ENCODE assay signal across 8 mouse cellular contexts in the genomic region with DNA sequence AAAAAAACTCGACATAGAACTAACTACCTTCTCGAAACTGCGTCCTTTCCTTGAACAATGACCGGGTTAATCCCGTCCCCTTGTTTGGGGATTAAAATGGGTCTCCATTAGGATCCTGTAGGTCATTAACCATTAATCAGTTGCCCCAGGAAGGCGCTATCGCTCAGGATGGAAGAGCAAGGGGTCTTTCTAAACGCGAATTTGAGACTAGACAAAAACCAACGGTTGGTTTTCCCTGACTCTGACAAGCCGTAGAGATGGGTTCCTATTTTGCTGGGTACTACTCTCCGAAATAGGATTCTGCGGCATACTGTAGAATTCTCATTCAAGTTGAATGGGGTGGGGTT. TPM values are rescaled to one million over a fixed set of nuclear protein-coding genes. Genes with fewer than 3 reads are reported as not detected.
DNase-seq lines count a peak whose midpoint lies in the region; ATAC-seq lines count a peak whose summit lies in the region.

No protein-coding gene starts in this region.

- H3K4me1 ChIP-seq in kidney, embryonic 16.5 days (ENCODE audit: insufficient read depth, low read length) = peaks cover 14% of the 10 kb centered on the region
- H3K4me1 ChIP-seq in brown adipose tissue, adult 24 weeks (ENCODE audit: control insufficient read depth, insufficient read depth, insufficient read length, low read length) = no peaks in the 10 kb centered on the region
- no peaks in the 10 kb centered on the region for H3K4me1 ChIP-seq in hindbrain, embryonic 11.5 days (replicated peaks; ENCODE audit: control insufficient read depth, insufficient read depth, low read length)
- H3K4me1 ChIP-seq in midbrain, embryonic 12.5 days = peaks cover 17% of the 10 kb centered on the region

- no peaks in the 10 kb centered on the region for H3K9me3 ChIP-seq in kidney, embryonic 16.5 days (ENCODE audit: low read length)
- H3K9me3 ChIP-seq in hindbrain, embryonic 11.5 days (ENCODE audit: control insufficient read depth, low read length) = no peaks in the 10 kb centered on the region
- H3K9me3 ChIP-seq in midbrain, embryonic 12.5 days = no peaks in the 10 kb centered on the region

- WGBS in kidney, embryonic 16.5 days = 4% methylated on average over 13 of the region's 13 CpGs
- 6% methylated on average over 13 of the region's 13 CpGs for WGBS in hindbrain, embryonic 11.5 days
- WGBS in midbrain, embryonic 12.5 days = 6% methylated on average over 13 of the region's 13 CpGs

- DNase-seq in kidney, postnatal 14 days = no peak
- DNase-seq in hindbrain, embryonic 11.5 days (ENCODE audit: low spot score) = no peak
- no peak for DNase-seq in right cerebral cortex, postnatal 36 days (ENCODE audit: low spot score in 2 of 2)
- DNase-seq in kidney, postnatal 36 days = no peak
- DNase-seq in adrenal gland, adult 2 months = no peak

- peak overlapping the region; percentile 82 for H3K4me2 ChIP-seq in kidney, embryonic 16.5 days (replicated peaks; ENCODE audit: low read depth, low read length)
- H3K4me2 ChIP-seq in hindbrain, embryonic 11.5 days (replicated peaks; ENCODE audit: low read depth, low read length) = peak overlapping the region; percentile 74
- peak overlapping the region; percentile 67 for H3K4me2 ChIP-seq in midbrain, embryonic 12.5 days (replicated peaks)

- H3K27me3 ChIP-seq in kidney, embryonic 16.5 days (ENCODE audit: insufficient read depth, low read length) = no peaks in the 10 kb centered on the region
- no peaks in the 10 kb centered on the region for H3K27me3 ChIP-seq in hindbrain, embryonic 11.5 days (ENCODE audit: control insufficient read depth, insufficient read depth, low read length)
- H3K27me3 ChIP-seq in midbrain, embryonic 12.5 days = no peaks in the 10 kb centered on the region

- peak overlapping the region; percentile 72; the same call in 1 of the 2 replicates for H3K27ac ChIP-seq in kidney, embryonic 16.5 days (ENCODE audit: low read length)
- H3K27ac ChIP-seq in brown adipose tissue, adult 24 weeks (replicated peaks; ENCODE audit: low read depth, low read length) = peak overlapping the region; percentile 79
- H3K27ac ChIP-seq in hindbrain, embryonic 11.5 days (ENCODE audit: low read depth, low read length) = peak overlapping the region; percentile 77; the same call in 1 of the 2 replicates
- peak overlapping the region; percentile 87; the same call in 1 of the 2 replicates for H3K27ac ChIP-seq in midbrain, embryonic 12.5 days (replicated peaks)

- peaks cover 22% of the 10 kb centered on the region for H3K36me3 ChIP-seq in kidney, embryonic 16.5 days (ENCODE audit: insufficient read depth, low read length)
- H3K36me3 ChIP-seq in hindbrain, embryonic 11.5 days (ENCODE audit: control insufficient read depth, insufficient read depth, low read length) = no peaks in the 10 kb centered on the region
- peaks cover 19% of the 10 kb centered on the region for H3K36me3 ChIP-seq in midbrain, embryonic 12.5 days

- peak overlapping the region; percentile 91 for H3K9ac ChIP-seq in kidney, embryonic 16.5 days (replicated peaks; ENCODE audit: low read length)
- H3K9ac ChIP-seq in hindbrain, embryonic 11.5 days (ENCODE audit: low read depth, low read length) = peak overlapping the region; percentile 81
- peak overlapping the region; percentile 94 for H3K9ac ChIP-seq in midbrain, embryonic 12.5 days (replicated peaks)

- peak overlapping the region; percentile 83 for H3K4me3 ChIP-seq in kidney, embryonic 16.5 days (ENCODE audit: low read length)
- H3K4me3 ChIP-seq in brown adipose tissue, adult 24 weeks (ENCODE audit: insufficient read depth, low read depth, low read length) = peak overlapping the region; percentile 76
- H3K4me3 ChIP-seq in hindbrain, embryonic 11.5 days (ENCODE audit: low read depth, low read length) = peak overlapping the region; percentile 94
- peak overlapping the region; percentile 92 for H3K4me3 ChIP-seq in midbrain, embryonic 12.5 days

- ATAC-seq in kidney, embryonic 16.5 days (ENCODE audit: low FRiP score, low TSS enrichment) = no peak
- ATAC-seq in hindbrain, embryonic 11.5 days (ENCODE audit: low FRiP score) = no peak; the same call in 1 of the 2 replicates
- ATAC-seq in midbrain, embryonic 12.5 days (ENCODE audit: low FRiP score, low read depth) = no peak

RNA-seq across cellular contexts. Expression of a gene that starts 0.3 kb away (rescaled TPM):
- polyA plus RNA-seq in kidney, embryonic 16.5 days (2015; fragmentation: Nextera tagmentation; extraction: Ambion mirVana) = 80.3 and 92.7 TPM in 2 replicates
- 16.5 and 33.9 TPM in 2 replicates for polyA plus RNA-seq in brown adipose tissue, adult 24 weeks (2012; ENCODE audit: insufficient read depth, insufficient read length, missing spikeins)
- polyA plus RNA-seq in hindbrain, embryonic 11.5 days (2014; fragmentation: Nextera tagmentation; extraction: Ambion mirVana) = 90.2 and 108 TPM in 2 replicates
- polyA plus RNA-seq in midbrain, embryonic 12.5 days (2016; fragmentation: Nextera tagmentation; extraction: Ambion mirVana) = 95.2 and 101 TPM in 2 replicates
- 10 to 100 TPM; 40.8 to 41.5 TPM for total RNA-seq in adrenal gland, adult 2 months (2021)
- polyA plus RNA-seq in adrenal gland, adult 2 months (2012; rRNA removed) = 0.61 and 0.86 TPM in 2 replicates

RNA-seq across cellular contexts. Expression of a gene that starts 14.7 kb away (rescaled TPM):
- polyA plus RNA-seq in kidney, embryonic 16.5 days (2015; fragmentation: Nextera tagmentation; extraction: Ambion mirVana) = 34.6 and 34.9 TPM in 2 replicates
- 43.2 and 49.8 TPM in 2 replicates for polyA plus RNA-seq in brown adipose tissue, adult 24 weeks (2012; ENCODE audit: insufficient read depth, insufficient read length, missing spikeins)
- 47.4 and 49.9 TPM in 2 replicates for polyA plus RNA-seq in hindbrain, embryonic 11.5 days (2014; fragmentation: Nextera tagmentation; extraction: Ambion mirVana)
- 49.7 and 53.0 TPM in 2 replicates for polyA plus RNA-seq in midbrain, embryonic 12.5 days (2016; fragmentation: Nextera tagmentation; extraction: Ambion mirVana)
- 100 to 1,000 TPM; 112 to 123 TPM for total RNA-seq in adrenal gland, adult 2 months (2021)
- polyA plus RNA-seq in adrenal gland, adult 2 months (2012; rRNA removed) = 123 and 157 TPM in 2 replicates

RNA-seq across cellular contexts. Expression of a gene that starts 15.0 kb away (rescaled TPM):
- 1.1 and 1.7 TPM in 2 replicates for polyA plus RNA-seq in kidney, embryonic 16.5 days (2015; fragmentation: Nextera tagmentation; extraction: Ambion mirVana)
- polyA plus RNA-seq in brown adipose tissue, adult 24 weeks (2012; ENCODE audit: insufficient read depth, insufficient read length, missing spikeins) = not detected in 2 replicates
- 1.3 and 2.2 TPM in 2 replicates for polyA plus RNA-seq in hindbrain, embryonic 11.5 days (2014; fragmentation: Nextera tagmentation; extraction: Ambion mirVana)
- polyA plus RNA-seq in midbrain, embryonic 12.5 days (2016; fragmentation: Nextera tagmentation; extraction: Ambion mirVana) = 1.6 and 2.3 TPM in 2 replicates
- total RNA-seq in adrenal gland, adult 2 months (2021) = 1 to 10 TPM; 1.2 TPM
- 3.8 and 3.9 TPM in 2 replicates for polyA plus RNA-seq in adrenal gland, adult 2 months (2012; rRNA removed)
